Mouse (Mus musculus) embryonic facial prominence, embryonic 10.5 days (tissue): ENCODE measurements at regions not wholly inside any gene's neighbourhood (a gene's known extent, or its start where the extent isn't known, plus 50 kb on each side); places are given as distances from the start of the nearest gene placed in this dataset.

Source experiments
- DNase-seq: peaks from one replicate; pipeline ENCODE4 v3.0.0-alpha.2; 2017; ENCODE audit warnings: low spot score
- H3K27ac ChIP-seq: fragments of 300-500 bp; sonication (generic); replicated peaks from 2 replicates; pipeline ENCODE4 v1.5.1; 2016; ENCODE audit warnings: mild to moderate bottlenecking
- H3K27me3 ChIP-seq: fragments of 300-500 bp; sonication (generic); replicated peaks from 2 replicates; pipeline ENCODE4 v1.6.1; 2016; ENCODE audit warnings: low read depth, mild to moderate bottlenecking; ENCODE audit not compliant: poor library complexity, severe bottlenecking
- H3K36me3 ChIP-seq: fragments of 300-500 bp; sonication (generic); replicated peaks from 2 replicates; pipeline ENCODE4 v1.6.1; 2016; ENCODE audit warnings: mild to moderate bottlenecking, moderate library complexity
- H3K4me1 ChIP-seq: fragments of 300-500 bp; sonication (generic); 2 replicates; pipeline ENCODE4 v1.6.1; 2016
- H3K4me3 ChIP-seq: fragments of 300-500 bp; sonication (generic); 2 replicates; pipeline ENCODE4 v1.5.1; 2016; ENCODE audit warnings: mild to moderate bottlenecking, moderate library complexity
- H3K9me3 ChIP-seq: fragments of 300-500 bp; sonication (generic); 2 replicates; pipeline ENCODE4 v1.6.1; 2016; ENCODE audit warnings: mild to moderate bottlenecking
- WGBS: fragments of 180-500 bp; shearing (Covaris S2); methylation state at CpG from one replicate; pipeline ENCODE4 v1.1.7; 2016; 5-methylcytosine and 5-hydroxymethylcytosine counted together

GRCm38 (mm10) chr5:46278190-46278589 is 420.8 kb upstream of the Lcorl start:
- Histone ChIP-seq H3K4me3 (no peak overlapping the region), H3K27ac (no peak overlapping the region), H3K36me3 (no peaks in the 10 kb centered on the region), H3K27me3 (no peaks in the 10 kb centered on the region), H3K9me3 (no peaks in the 10 kb centered on the region), H3K4me1 (no peaks in the 10 kb centered on the region)
- DNase-seq, result no peak

- Histone ChIP-seq H3K4me1 (no peaks in the 10 kb centered on the region), H3K36me3 (no peaks in the 10 kb centered on the region), H3K9me3 (no peaks in the 10 kb centered on the region), H3K27me3 (no peaks in the 10 kb centered on the region), H3K4me3 (no peak overlapping the region), H3K27ac (no peak overlapping the region)
- WGBS, result 85% methylated on average over 6 of the region's 6 CpGs
- no peak for DNase-seq
Measured at GRCm38 (mm10) chr5:46256730-46257129, 399.3 kb upstream of the Lcorl start.

GRCm38 (mm10) chr5:46253940-46254339 is 396.5 kb upstream of the Lcorl start:
- Histone ChIP-seq H3K27ac (no peak overlapping the region), H3K36me3 (no peaks in the 10 kb centered on the region), H3K4me3 (no peak overlapping the region), H3K27me3 (no peaks in the 10 kb centered on the region), H3K9me3 (no peaks in the 10 kb centered on the region), H3K4me1 (no peaks in the 10 kb centered on the region)
- no peak for DNase-seq

- Histone ChIP-seq H3K9me3 (no peaks in the 10 kb centered on the region), H3K4me1 (no peaks in the 10 kb centered on the region), H3K4me3 (no peak overlapping the region), H3K36me3 (no peaks in the 10 kb centered on the region), H3K27ac (no peak overlapping the region), H3K27me3 (no peaks in the 10 kb centered on the region)
- WGBS, result 81% methylated on average over 5 of the region's 5 CpGs
- no peak for DNase-seq
Measured at GRCm38 (mm10) chr5:46235364-46236067, 378.1 kb upstream of the Lcorl start.

- Histone ChIP-seq H3K4me1 (no peaks in the 10 kb centered on the region), H3K27me3 (no peaks in the 10 kb centered on the region), H3K9me3 (no peaks in the 10 kb centered on the region), H3K36me3 (no peaks in the 10 kb centered on the region), H3K4me3 (no peak overlapping the region), H3K27ac (no peak overlapping the region)
- DNase-seq, result no peak
Measured at GRCm38 (mm10) chr5:46232780-46233179, 375.4 kb upstream of the Lcorl start.

- Histone ChIP-seq H3K4me3 (no peak overlapping the region), H3K4me1 (no peaks in the 10 kb centered on the region), H3K36me3 (no peaks in the 10 kb centered on the region), H3K27ac (no peak overlapping the region), H3K9me3 (no peaks in the 10 kb centered on the region), H3K27me3 (no peaks in the 10 kb centered on the region)
- 77% methylated on average over 3 of the region's 3 CpGs for WGBS
- DNase-seq, result no peak
Measured at GRCm38 (mm10) chr5:46228667-46229066, 371.3 kb upstream of the Lcorl start.

- Histone ChIP-seq H3K36me3 (no peaks in the 10 kb centered on the region), H3K4me1 (no peaks in the 10 kb centered on the region), H3K27me3 (no peaks in the 10 kb centered on the region), H3K27ac (no peak overlapping the region), H3K9me3 (no peaks in the 10 kb centered on the region), H3K4me3 (no peak overlapping the region)
- 72% methylated on average over 4 of the region's 4 CpGs for WGBS
- DNase-seq, result no peak
Measured at GRCm38 (mm10) chr5:46212845-46213468, 355.5 kb upstream of the Lcorl start.

GRCm38 (mm10) chr5:46209076-46209475 is 351.7 kb upstream of the Lcorl start:
- no peak overlapping the region for H3K4me3 ChIP-seq
- no peak overlapping the region for H3K27ac ChIP-seq
- H3K4me1 ChIP-seq, result no peaks in the 10 kb centered on the region
- no peaks in the 10 kb centered on the region for H3K27me3 ChIP-seq
- WGBS, result 75% methylated on average over 2 of the region's 2 CpGs
- H3K9me3 ChIP-seq, result no peaks in the 10 kb centered on the region
- no peak for DNase-seq
- H3K36me3 ChIP-seq, result no peaks in the 10 kb centered on the region

GRCm38 (mm10) chr5:46203744-46204143 is 346.3 kb upstream of the Lcorl start:
- Histone ChIP-seq H3K27me3 (no peaks in the 10 kb centered on the region), H3K4me3 (no peak overlapping the region), H3K36me3 (no peaks in the 10 kb centered on the region), H3K27ac (no peak overlapping the region), H3K4me1 (peaks cover 7% of the 10 kb centered on the region; the same call in 1 of the 2 replicates), H3K9me3 (no peaks in the 10 kb centered on the region)
- no peak for DNase-seq
- 73% methylated on average over 4 of the region's 4 CpGs for WGBS

- 81% methylated on average over 2 of the region's 2 CpGs for WGBS
- no peak overlapping the region for H3K27ac ChIP-seq
- no peaks in the 10 kb centered on the region for H3K27me3 ChIP-seq
- H3K4me1 ChIP-seq, result peaks cover 7% of the 10 kb centered on the region; the same call in 1 of the 2 replicates
- H3K36me3 ChIP-seq, result no peaks in the 10 kb centered on the region
- DNase-seq, result no peak
- H3K9me3 ChIP-seq, result no peaks in the 10 kb centered on the region
- H3K4me3 ChIP-seq, result no peak overlapping the region
Measured at GRCm38 (mm10) chr5:46202457-46202772, 345.0 kb upstream of the Lcorl start.

GRCm38 (mm10) chr5:46201639-46202456 is 344.4 kb upstream of the Lcorl start:
- Histone ChIP-seq H3K4me1 (peaks cover 7% of the 10 kb centered on the region; the same call in 1 of the 2 replicates), H3K9me3 (no peaks in the 10 kb centered on the region), H3K36me3 (no peaks in the 10 kb centered on the region), H3K4me3 (no peak overlapping the region), H3K27me3 (no peaks in the 10 kb centered on the region), H3K27ac (no peak overlapping the region)
- no peak for DNase-seq
- WGBS, result 64% methylated on average over 6 of the region's 6 CpGs

GRCm38 (mm10) chr5:46186908-46187307 is 329.5 kb upstream of the Lcorl start:
- Histone ChIP-seq H3K4me3 (no peak overlapping the region), H3K4me1 (no peaks in the 10 kb centered on the region), H3K27ac (no peak overlapping the region), H3K36me3 (no peaks in the 10 kb centered on the region), H3K27me3 (no peaks in the 10 kb centered on the region), H3K9me3 (no peaks in the 10 kb centered on the region)
- DNase-seq, result no peak
- WGBS, result 88% methylated on average over 2 of the region's 2 CpGs

- no peak overlapping the region for H3K27ac ChIP-seq
- no peaks in the 10 kb centered on the region for H3K4me1 ChIP-seq
- H3K27me3 ChIP-seq, result no peaks in the 10 kb centered on the region
- no peaks in the 10 kb centered on the region for H3K9me3 ChIP-seq
- no peaks in the 10 kb centered on the region for H3K36me3 ChIP-seq
- DNase-seq, result no peak
- H3K4me3 ChIP-seq, result no peak overlapping the region
- WGBS, result 38% methylated on average over 2 of the region's 2 CpGs
Measured at GRCm38 (mm10) chr5:46182157-46182556, 324.7 kb upstream of the Lcorl start.
